Mouse (Mus musculus) monocyte, adult 5-6 weeks (primary cell): Measurements from ENCODE around the gene 1700067K01Rik. TPM values are rescaled to one million over a fixed set of nuclear protein-coding genes. Genes with fewer than 3 reads are reported as not detected.
"Not testable (repeated sequence)": the region's sequence is repeated elsewhere in the genome, so short reads cannot be mapped to it uniquely, and the experiment has no call there.

Experiments used
- ATAC-seq: fragments of 153-309, 156-312 bp; replicated peaks from 2 replicates; pipeline ENCODE4 v1.8.0; 2017; ENCODE audit warnings: mild to moderate bottlenecking; ENCODE audit not compliant: low TSS enrichment, insufficient number of reproducible peaks, severe bottlenecking, poor library complexity, low FRiP score
- total RNA-seq: library from RNA; stranded (forward); fragments of 200-1000, 200-491, 200-594 nt; gene quantifications from 3 replicates; pipeline ENCODE4 v1.2.3, GENCODE M21; 2017

The 1700067K01Rik gene
- total RNA-seq, 1 experiment from 2014 or later, result not detected

DNA sequence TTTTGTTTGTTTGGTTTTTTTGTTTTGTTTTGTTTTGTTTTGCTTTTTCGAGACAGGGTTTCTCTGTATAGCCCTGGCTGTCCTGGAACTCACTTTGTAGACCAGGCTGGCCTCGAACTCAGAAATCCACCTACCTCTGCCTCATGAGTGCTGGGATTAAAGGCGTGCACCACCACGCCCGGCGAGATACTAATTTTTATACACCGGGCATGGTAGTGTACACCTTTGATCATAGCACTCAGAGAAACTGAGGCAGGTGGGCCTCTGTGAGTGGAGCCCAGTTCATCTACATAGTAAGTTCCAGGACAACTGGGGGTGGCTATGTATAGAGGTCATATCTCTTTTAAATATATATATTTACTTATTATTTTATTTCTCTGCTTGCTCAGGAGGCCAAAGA, 4.2 kb downstream of the 1700067K01Rik start:
- ATAC-seq, result not testable (repeated sequence)

DNA sequence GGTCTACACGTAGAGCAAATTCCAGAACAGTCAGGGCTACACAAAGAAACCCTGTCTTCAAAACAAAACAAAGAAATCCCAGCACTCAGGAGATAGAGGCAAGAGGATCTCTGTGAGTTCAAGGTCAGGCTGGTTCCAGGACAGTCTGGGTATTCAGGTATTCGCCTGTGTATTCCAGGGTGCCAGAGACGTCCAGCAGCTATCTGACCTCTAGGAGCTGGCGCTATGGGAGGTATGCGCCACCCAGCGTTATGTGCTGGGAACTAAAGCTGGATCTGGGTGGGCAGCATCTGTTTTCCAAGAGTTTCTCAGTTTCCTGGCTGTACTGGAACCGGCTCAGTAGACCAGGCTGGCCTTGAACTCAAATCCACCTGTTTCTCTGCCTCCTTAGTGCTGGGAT, 7.1 kb downstream of the 1700067K01Rik start:
- ATAC-seq, result no peak

DNA sequence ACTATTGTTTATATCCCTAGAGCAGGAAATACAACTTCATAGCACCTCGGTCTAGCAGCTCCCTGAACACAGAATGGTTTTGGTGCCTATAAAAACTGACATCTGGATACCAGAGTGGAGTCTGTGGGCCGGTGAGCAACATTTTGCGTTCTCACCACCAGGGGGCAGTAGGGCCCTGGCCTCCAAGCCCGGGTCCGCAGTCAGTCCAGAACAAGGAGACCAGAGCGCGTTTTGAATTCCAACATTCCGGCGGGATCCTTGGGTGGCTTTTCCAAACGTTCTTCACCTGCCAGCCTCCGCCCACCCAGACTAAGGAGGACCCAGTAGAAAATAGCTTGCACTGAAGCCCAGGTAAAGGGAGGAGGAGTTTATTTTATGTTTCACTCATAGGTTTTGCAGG, 8.6 kb downstream of the 1700067K01Rik start:
- peak; percentile 70 for ATAC-seq

DNA sequence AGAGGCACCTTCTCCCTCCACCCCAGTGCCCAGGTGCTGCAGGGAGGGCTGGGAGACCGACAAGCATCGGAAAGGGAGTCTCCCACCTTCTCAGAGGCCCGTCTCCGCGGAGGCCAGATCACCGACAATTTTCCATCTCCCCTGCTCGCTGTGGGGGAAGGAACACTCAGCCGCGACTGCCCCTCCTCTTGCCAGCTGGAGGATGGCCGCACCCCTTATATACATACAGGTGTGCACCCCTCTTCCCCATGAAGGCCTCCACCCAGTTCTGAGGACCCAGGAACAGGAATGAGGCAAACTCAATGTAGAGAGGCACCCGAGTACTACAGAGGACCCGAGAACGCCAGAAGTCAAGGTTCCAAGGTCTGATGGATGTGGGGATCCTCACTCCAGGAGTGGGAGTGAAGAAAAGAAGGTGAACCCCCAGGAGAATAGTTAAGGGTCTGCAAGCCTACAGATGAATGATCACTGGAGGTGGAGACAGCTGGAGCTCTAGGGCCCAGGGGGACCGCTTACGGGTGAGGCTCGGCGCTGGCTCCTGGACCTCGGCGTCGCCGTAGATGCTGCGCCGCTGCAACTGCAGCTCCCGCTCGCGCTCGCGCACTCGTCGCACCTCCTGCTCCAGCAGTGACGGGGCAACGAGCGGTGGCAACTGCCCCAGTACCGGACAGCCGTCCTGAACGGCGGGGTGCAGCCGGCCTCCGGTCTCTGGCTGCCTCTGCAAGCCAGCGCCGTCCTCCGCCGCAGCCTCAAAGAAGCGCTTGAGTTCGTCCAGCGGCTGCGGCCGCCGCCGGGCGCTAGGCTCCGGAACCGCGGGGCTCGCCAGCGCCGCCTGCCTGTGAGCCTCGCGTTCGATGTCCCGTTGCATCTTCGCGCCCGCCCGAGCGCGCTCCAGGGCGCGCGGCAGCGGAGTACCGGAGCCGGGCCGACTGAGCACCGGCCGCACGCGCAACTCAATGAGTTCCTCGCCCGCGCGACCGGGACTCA, 9.6 kb downstream of the 1700067K01Rik start:
- no peak; the same call in 1 of the 2 replicates for ATAC-seq

DNA sequence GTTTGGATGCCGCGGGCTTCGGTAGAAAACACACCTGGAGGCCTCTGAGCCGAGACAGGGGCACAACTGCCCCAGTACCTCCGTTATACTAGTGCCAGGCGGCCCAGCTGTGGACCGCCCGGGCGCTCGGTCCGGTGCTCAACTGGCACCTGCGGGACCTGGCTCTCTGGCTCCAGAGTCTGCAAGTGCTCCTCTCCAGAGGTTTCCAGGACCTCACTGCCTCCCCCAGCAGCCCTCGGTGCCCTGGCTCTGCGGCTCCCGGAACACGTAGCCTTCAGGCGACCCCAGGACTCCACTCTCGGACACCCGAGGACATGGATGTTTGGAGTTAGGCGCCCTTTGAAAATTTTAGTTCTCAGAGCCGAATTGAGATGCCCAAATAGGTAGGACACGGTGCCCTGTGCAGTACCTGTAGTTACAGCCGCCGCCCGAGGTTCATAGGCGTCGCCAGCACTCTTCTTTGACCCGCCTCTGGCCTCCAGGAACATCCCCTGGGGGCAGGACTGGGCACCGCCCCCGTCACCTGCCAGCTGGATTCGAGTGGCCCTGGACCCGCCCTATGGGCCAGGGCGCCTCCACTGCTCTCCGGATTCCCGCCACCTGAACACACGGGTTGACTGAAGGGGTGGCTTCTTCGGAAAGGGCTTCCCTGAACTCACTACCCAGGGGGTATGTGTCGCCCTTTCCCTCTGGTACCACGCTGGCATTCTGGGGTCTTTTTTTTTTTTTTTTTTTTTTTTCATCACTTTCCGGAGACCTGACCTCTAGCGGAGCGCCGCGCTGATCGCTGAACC, 10.6 kb downstream of the 1700067K01Rik start, which contains the start of gene 2210011C24Rik:
2210011C24Rik (minus strand) TSS at position 467 of the 794 bp plus-strand sequence.
- no peak for ATAC-seq

DNA sequence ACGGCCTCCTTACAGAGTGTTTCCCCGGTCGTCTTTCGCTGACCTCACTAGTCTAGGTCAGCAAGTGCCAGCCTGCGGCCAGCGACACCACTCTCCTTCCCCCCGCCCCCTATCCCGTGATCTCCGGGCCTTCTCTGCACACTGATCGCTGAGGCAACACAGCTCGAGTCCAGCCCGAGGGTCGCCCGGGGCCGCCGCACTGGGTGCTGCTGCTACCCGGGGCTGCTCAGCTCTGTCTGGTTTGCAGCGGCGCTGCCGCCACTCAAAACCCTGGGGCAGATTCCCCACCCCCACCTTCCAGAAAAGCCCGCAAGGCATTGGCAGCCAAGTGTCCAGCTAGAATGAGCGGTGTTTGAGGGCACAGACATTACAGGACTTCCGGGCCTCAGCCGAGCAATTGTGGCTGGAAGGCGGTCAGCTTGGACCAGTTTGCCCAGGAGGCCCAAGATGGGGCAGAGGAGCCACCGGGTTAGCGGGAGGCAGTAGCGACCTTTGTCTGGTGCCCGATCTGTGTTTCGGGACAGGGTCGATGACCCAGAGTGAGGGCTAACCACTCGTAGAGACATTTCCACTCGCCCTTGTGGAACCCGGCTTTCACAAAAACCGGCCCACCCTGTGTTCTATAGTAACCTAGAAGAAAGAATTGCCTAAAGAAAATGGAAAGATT, 11.3 kb downstream of the 1700067K01Rik start:
- ATAC-seq, result no peak

DNA sequence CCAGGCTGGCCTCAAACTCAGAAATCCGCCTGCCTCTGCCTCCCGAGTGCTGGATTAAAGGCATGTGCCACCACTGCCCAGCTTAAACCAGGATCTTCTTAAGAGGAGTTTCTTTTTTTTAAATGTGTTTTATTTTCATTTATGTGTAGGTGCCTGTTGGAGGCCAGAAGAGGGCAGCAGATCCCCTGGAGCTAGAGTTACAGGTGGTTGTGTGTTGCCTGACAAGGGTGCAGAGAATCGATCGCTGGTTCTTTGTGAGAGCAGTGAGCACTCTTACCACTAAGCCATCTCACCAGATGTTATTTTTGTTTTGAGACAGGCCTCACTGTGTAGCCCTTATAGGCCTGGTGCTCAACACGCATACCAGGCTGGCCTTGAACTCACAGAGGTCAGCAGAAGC, 14.5 kb downstream of the 1700067K01Rik start:
- no peak for ATAC-seq

DNA sequence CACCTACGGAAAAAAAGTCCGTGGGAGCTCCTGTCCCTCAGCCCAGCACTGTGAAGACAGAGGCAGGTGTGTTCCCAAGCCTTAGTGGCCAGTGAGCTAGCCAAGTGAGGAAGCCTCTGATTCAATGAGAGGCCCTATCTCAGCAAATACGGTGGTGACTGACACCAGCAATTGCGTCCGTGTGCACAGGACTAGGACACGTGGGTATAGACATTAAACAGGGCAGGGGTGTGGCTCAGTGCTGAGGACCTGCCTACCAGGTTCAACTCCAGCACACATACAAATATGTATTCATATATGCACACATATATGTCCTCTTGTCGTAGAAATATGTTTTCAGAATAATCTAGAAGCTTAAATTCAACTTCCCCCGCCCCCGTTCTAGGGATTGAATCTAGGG, 18.4 kb downstream of the 1700067K01Rik start:
- no peak for ATAC-seq

DNA sequence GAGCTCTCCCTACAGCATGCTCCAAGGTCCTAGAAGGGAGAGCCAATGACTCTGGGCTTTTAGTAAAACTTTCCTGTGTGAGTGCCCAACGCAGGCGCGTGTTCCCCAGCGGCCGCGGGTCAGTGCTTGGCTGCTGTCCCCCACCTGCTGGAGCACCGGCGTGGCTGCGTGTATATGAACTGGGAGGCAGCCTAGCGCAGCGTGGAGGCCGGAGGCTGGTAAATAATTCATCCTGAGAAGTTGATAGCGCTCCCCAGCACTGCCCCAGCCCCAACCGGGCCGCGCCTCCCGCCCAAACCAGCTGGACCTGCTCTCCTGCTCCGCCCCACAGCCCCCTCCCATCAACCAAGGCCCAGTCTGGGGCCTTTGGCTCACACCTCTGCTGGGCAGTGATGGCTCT, 19.8 kb downstream of the 1700067K01Rik start, which contains the start of gene Palm3:
Palm3 (plus strand) TSS at position 376 of the 400 bp plus-strand sequence.
- ATAC-seq, result no peak

DNA sequence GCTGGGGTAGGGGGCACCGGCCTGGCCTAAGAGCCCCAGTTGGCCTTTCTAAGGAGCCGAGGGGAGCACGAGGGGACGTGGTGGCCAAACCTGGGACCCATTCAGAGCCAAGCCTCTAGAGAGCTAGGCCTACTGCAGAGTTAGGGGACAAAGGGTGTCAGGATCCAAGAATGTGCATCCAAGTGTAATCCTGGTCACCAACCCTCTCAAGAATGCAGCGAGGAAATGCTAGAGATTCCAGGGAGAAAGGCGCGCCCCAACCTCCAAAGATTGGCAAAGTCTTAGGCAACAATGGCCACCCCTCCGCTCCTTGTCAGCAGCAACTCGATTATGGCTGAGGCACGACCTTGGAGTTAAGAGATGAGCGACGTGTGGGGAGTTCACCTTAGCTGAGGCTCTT, 20.3 kb downstream of the 1700067K01Rik start:
- ATAC-seq, result no peak

DNA sequence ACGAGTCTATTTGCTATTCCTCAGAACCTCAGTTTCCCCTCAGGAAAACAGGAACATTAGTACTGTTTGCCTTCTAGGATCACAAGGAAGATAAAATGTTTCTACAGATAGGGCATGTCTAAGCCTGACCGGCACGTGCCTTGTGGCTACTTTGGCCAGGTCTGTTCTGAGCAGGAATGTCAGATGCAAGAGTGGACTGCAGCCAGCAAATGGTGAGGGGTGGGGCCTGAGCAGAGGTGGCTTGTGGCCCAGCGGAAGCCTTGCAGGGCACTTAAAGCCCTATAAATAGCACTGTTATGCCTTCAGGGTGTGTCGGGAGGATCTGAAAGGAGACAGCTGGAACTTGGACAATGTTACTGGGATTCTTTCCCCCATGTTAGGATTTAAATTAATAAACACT, 21.8 kb downstream of the 1700067K01Rik start:
- no peak for ATAC-seq

DNA sequence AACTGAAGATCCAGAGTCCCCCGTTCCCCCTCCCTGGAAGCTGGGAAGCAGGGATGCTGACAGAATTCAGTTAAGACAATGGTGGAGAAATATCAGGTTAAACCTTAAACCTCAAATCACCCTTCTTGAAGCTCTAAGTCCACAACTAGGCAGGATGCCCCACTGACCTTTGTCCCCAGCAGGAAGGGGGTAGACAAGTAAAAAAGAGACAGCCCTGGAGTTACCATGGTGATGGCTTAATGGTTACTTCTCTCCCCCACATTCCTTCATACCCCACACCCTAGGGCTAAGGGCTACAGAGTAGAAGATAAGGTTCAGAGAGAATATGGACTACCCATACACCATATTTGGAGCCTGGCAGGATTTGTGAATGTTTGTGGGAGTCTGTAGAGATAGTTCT, 22.3 kb downstream of the 1700067K01Rik start:
- no peak for ATAC-seq

DNA sequence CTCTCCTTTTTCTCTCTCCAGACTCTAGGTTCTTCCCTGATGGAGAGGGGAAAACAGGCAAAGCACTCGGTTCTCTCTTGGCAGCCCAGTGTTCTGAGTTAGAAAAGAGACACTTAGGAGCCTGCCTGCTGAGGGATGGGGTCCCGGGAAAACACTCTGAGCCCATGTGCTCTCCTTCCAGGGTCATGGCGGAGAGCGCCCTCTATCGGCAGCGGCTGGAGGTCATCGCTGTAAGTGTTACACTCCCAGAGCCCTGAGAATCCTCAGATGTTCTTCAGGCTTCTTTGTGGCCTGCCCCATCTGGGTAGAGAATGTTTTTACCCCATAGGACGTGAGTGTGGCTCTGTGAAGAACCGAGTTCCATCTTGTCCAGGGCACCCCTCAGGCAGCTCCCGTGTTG, 22.9 kb downstream of the 1700067K01Rik start:
- no peak for ATAC-seq

DNA sequence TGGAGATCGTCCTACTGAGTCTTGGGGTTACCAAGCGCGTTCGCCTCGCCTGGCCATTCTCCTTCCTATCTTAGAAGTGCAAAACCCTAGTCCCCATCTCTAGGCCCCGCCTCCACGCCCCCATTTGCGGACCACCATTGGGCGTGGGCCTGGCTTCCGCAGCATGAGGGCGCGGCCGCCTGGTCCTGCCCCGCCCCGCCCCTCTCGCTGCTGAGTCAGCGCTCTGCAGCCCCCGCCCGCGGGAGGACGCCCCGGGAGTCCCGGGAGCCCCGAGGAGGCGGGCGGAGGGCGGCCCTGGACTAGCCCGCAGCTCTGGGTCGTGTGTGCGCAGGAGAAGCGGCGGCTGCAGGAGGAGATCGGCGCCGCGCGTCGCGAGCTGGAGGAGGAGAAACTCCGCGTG, 24.6 kb downstream of the 1700067K01Rik start:
- no peak for ATAC-seq

DNA sequence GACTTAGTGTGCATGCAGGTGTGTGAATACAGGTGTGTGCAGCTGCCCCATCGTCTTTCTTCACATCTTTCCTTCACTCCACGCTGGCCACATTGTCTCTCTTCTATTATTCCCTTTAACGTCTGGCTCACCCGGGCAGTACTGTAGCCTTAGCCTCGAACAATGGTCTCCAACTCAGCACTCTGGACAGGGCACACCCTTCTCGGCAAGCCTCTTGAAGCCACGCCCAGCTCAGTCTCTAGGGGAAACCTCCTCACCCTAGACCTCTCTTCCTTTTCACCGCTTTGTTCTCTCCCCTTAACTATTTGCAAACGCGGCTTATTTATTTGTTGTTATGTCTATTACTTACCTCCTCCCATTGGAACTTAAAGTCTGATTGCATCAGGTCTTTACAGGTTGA, 26.1 kb downstream of the 1700067K01Rik start:
- ATAC-seq, result no peak

DNA sequence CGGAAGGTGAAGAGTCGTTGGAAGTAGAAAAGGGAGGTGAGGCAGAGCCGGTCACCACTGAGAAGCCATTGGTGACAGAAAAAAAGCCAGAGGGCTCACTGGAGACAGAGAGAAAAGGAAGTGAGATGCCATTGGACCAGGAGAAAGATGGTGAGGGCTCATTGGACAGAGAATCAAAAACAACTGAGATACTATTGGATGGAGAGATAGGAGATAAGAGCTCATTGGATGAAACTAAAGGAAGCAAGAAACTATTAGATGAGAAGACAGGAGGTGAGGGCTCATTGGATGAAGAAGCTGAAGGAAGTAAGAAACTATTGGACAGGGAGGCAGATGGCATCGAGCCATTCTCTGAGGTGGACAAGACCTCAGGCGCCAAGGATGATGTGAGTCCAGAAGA, 28.0 kb downstream of the 1700067K01Rik start:
- no peak for ATAC-seq

DNA sequence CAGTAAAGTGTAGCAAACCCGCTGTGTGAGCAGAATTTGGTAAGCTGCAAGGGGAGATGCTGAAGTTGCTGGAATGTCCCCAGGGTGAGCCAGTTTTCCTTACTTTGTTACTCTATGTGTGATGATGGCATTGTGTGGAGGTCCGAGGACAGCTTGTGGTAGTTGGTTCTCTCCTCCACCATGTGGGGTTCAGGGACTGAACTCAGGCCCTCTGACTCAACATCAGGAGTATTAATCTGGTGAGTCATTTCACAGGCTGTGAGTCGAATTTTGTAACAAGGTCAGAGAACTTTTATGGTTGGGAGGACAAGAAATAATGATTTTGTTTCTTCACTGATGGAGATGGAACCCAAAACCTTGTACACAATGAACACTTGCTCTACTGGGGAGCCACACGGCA, 31.5 kb downstream of the 1700067K01Rik start:
- no peak for ATAC-seq

DNA sequence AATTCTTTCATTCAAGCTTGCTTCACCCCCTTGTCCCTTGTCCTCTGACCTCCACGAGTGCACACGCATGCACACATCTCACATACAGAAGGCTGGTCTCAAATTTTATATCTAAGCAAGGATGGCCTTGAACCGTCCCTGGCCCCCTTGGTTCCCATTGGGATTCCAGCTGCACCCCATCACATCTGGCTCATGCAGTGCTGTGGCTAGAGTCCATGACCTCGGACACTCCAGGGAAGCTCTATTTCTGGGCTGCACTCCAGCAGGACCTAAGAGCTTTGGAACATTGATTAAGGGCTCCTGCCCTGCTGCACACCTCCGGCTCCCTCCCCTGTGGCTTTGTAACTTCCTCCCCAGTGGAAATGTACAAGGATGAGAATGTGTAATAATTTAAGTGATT, 36.7 kb downstream of the 1700067K01Rik start:
- no peak for ATAC-seq

DNA sequence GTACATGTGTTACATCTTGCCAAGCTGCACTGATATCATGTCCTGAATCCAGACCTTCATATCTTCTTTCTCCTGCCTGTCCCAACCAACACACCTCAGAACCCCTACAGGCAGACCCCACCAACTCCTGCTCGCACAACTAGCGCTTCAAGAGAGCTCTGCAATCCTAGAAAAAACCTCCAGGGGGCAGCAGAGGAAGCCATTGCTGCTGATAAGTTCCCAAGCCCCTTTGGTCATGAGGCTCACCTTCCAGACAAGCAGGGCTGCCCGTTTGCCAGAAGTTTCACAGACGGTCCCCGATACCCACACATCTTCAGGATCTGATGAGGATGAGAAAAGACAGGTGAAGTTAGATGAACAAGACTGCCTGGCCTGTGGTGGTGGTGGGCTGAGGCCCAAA, 37.7 kb downstream of the 1700067K01Rik start:
- peak; percentile 50 for ATAC-seq
